Mouse (Mus musculus) small intestine, adult 2 months (tissue): ENCODE data around the gene Rhog.

ENCODE experiments used
- CTCF ChIP-seq: fragments of 200-500 bp; IDR thresholded peaks from 2 replicates; pipeline ENCODE4 v1.5.1; 2012; ENCODE audit warnings: low read depth, mild to moderate bottlenecking, control low read depth, inconsistent platforms, low read length, moderate library complexity, mixed read lengths; ENCODE audit not compliant: insufficient replicate concordance, insufficient read length; ENCODE audit errors: extremely low read depth
- POLR2A ChIP-seq: fragments of 200-500 bp; IDR thresholded peaks from 2 replicates; pipeline ENCODE4 v1.6.1; 2012; ENCODE audit warnings: low read depth, mild to moderate bottlenecking, control low read depth, inconsistent platforms, low read length, moderate library complexity

DNA sequence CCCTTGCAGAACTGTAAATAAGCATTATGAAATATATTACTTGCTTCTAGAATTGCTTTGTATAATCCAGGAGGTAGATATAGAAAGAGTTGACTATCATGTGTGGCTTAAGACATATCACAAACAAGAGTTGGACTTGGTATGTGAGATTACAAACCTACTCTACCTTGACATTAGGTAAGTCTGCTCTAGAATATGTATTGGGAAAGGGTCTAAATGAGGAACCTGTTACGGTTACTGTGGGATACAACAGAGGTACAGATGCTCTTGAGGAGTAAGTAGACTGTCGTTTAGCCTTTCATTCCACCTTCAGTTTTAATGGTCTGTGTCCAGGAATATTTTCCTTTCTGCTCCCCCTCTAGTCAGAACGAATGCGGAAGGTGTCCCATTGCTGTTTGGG is 46.6 kb upstream of the Rhog start:
- TF ChIP-seq CTCF (no peak), POLR2A (no peak)
